9 mouse cellular contexts compared by ENCODE assay signal in the genomic region with DNA sequence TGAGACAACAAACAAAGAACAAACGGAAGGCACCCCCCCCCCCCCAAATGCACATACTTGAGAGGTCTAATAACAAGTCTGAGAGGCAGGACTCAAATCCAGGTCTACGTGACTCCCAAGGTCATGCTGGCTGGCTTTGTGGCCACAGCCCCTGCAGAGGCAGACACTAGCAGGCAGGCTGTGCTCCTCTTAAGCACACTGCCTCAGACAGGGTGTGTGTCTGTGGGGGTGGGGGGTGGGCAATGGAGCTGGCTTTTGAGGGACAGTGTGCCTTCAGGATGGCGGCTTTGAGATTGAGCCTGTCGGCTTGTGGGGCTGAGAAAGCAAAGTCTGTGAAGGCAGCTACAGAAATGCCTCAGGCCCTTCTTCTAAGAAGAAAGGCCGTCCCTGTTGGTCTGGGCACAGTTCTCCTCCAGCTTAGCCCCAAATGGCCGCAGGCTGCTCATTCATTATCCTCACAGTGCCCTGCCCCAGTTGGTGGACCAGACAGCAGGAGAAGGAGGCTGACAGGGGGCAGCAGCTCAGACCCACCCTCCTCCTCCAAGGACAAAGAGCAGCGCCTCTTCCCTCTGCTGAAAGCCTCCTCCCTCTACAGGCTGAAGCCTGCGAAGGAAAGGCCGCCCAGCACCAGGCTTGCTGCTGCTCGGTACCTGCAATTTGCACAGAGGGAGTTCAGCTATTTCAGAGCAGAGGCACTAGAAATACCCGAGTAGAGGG.
A peak's percentile ranks its signal among the peaks of the same experiment; 100 is the strongest.
DNase-seq lines count a peak whose midpoint lies in the region; ATAC-seq and TF ChIP-seq lines count a peak whose summit lies in the region.
"Had no signal": no experiment of that assay in that cellular context is flagged by ENCODE, and none has a peak within 500 bp of the region (broad histone marks: within the 10 kb centered on the region; RNA-seq: fewer than 3 reads in every experiment).

No protein-coding gene starts in this region.

- no peak overlapping the region for H3K4me3 ChIP-seq in kidney, embryonic 14.5 days (ENCODE audit: low read length)
- no peak overlapping the region for H3K4me3 ChIP-seq in kidney, embryonic 16.5 days (ENCODE audit: low read length)
- H3K4me3 ChIP-seq in embryonic facial prominence, embryonic 11.5 days (ENCODE audit: low read depth, low read length), result no peak overlapping the region
- no peak overlapping the region for H3K4me3 ChIP-seq in intestine, embryonic 15.5 days (replicated peaks)
- no peak overlapping the region for H3K4me3 ChIP-seq in olfactory bulb, adult 2 months (ENCODE audit: insufficient read depth, low read depth, low read length)
- H3K4me3 ChIP-seq: myocyte had no signal

- H3K27ac ChIP-seq in kidney, embryonic 14.5 days (ENCODE audit: low read depth, low read length), result no peak overlapping the region
- H3K27ac ChIP-seq in kidney, embryonic 16.5 days (ENCODE audit: low read length), result no peak overlapping the region
- no peak overlapping the region; the same call in 1 of the 2 replicates for H3K27ac ChIP-seq in embryonic facial prominence, embryonic 11.5 days (replicated peaks; ENCODE audit: low read depth, low read length)
- no peak overlapping the region for H3K27ac ChIP-seq in intestine, embryonic 15.5 days
- peak overlapping the region; percentile 81 for H3K27ac ChIP-seq in olfactory bulb, adult 2 months (ENCODE audit: insufficient read depth, low read depth, low read length)

- H3K9ac ChIP-seq in kidney, embryonic 14.5 days (ENCODE audit: low read depth, low read length), result no peak overlapping the region
- no peak overlapping the region for H3K9ac ChIP-seq in kidney, embryonic 16.5 days (replicated peaks; ENCODE audit: low read length)
- peak overlapping the region; percentile 48 for H3K9ac ChIP-seq in embryonic facial prominence, embryonic 11.5 days (replicated peaks; ENCODE audit: low read length)
- H3K9ac ChIP-seq in intestine, embryonic 15.5 days, result no peak overlapping the region

- no peak overlapping the region for H3K4me2 ChIP-seq in kidney, embryonic 14.5 days (replicated peaks; ENCODE audit: low read depth, low read length)
- H3K4me2 ChIP-seq in kidney, embryonic 16.5 days (replicated peaks; ENCODE audit: low read depth, low read length), result no peak overlapping the region
- peak overlapping the region; percentile 4; the same call in 1 of the 2 replicates for H3K4me2 ChIP-seq in embryonic facial prominence, embryonic 11.5 days (ENCODE audit: low read depth, low read length)
- no peak overlapping the region for H3K4me2 ChIP-seq in intestine, embryonic 15.5 days (replicated peaks)

- H3K36me3 ChIP-seq in kidney, embryonic 14.5 days (ENCODE audit: control insufficient read depth, insufficient read depth, low read length), result no peaks in the 10 kb centered on the region
- H3K36me3 ChIP-seq in kidney, embryonic 16.5 days (ENCODE audit: insufficient read depth, low read length), result no peaks in the 10 kb centered on the region
- H3K36me3 ChIP-seq in embryonic facial prominence, embryonic 11.5 days (replicated peaks; ENCODE audit: control insufficient read depth, insufficient read depth, low read depth, low read length), result no peaks in the 10 kb centered on the region
- no peaks in the 10 kb centered on the region for H3K36me3 ChIP-seq in intestine, embryonic 15.5 days

- 17% methylated on average over 11 of the region's 11 CpGs for WGBS in kidney, embryonic 14.5 days
- 30% methylated on average over 11 of the region's 11 CpGs for WGBS in kidney, embryonic 16.5 days
- WGBS in embryonic facial prominence, embryonic 11.5 days, result 11% methylated on average over 11 of the region's 11 CpGs
- WGBS in intestine, embryonic 15.5 days, result 34% methylated on average over 11 of the region's 11 CpGs
- 19% methylated on average over 11 of the region's 11 CpGs for WGBS in olfactory bulb, adult 2 months

- no peaks in the 10 kb centered on the region for H3K27me3 ChIP-seq in kidney, embryonic 14.5 days (ENCODE audit: control insufficient read depth, insufficient read depth, low read length)
- H3K27me3 ChIP-seq in kidney, embryonic 16.5 days (ENCODE audit: insufficient read depth, low read length), result no peaks in the 10 kb centered on the region
- no peaks in the 10 kb centered on the region for H3K27me3 ChIP-seq in embryonic facial prominence, embryonic 11.5 days (ENCODE audit: control insufficient read depth, insufficient read depth, low read length)
- H3K27me3 ChIP-seq in intestine, embryonic 15.5 days (replicated peaks), result no peaks in the 10 kb centered on the region

- no peaks in the 10 kb centered on the region for H3K9me3 ChIP-seq in kidney, embryonic 14.5 days (ENCODE audit: control insufficient read depth, low read length)
- no peaks in the 10 kb centered on the region for H3K9me3 ChIP-seq in kidney, embryonic 16.5 days (ENCODE audit: low read length)
- no peaks in the 10 kb centered on the region for H3K9me3 ChIP-seq in embryonic facial prominence, embryonic 11.5 days (replicated peaks; ENCODE audit: control insufficient read depth, low read length)
- H3K9me3 ChIP-seq in intestine, embryonic 15.5 days, result no peaks in the 10 kb centered on the region

- TF ChIP-seq POLR2A in olfactory bulb, adult 2 months (IDR thresholded peaks at IDR 0.05; ENCODE audit: insufficient read depth, low read depth, low read length), result 0 out of 2 replicates have a peak, but pooled peaks have one; percentile 22

- TF ChIP-seq CTCF in olfactory bulb, adult 2 months (IDR thresholded peaks at IDR 0.05; ENCODE audit: insufficient read depth, low read depth, low read length), result no peak

- H3K4me1 ChIP-seq in kidney, embryonic 14.5 days (ENCODE audit: control insufficient read depth, insufficient read depth, low read length), result 0 out of 2 replicates have a peak, but pooled peaks cover 5% of the 10 kb centered on the region
- H3K4me1 ChIP-seq in kidney, embryonic 16.5 days (ENCODE audit: insufficient read depth, low read length), result peaks cover 12% of the 10 kb centered on the region; the same call in 1 of the 2 replicates
- peaks cover 2% of the 10 kb centered on the region; the same call in 1 of the 2 replicates for H3K4me1 ChIP-seq in embryonic facial prominence, embryonic 11.5 days (ENCODE audit: control insufficient read depth, insufficient read depth, low read length)
- H3K4me1 ChIP-seq in intestine, embryonic 15.5 days (replicated peaks), result peaks cover 6% of the 10 kb centered on the region; the same call in 1 of the 2 replicates
- peaks cover 32% of the 10 kb centered on the region for H3K4me1 ChIP-seq in olfactory bulb, adult 2 months (ENCODE audit: control insufficient read depth, insufficient read depth, low read length)

- peak; percentile 28; the same call in 1 of the 2 replicates for ATAC-seq in kidney, embryonic 14.5 days (ENCODE audit: low FRiP score, low TSS enrichment)
- no peak; the same call in 1 of the 2 replicates for ATAC-seq in kidney, embryonic 16.5 days (ENCODE audit: low FRiP score, low TSS enrichment)
- ATAC-seq in embryonic facial prominence, embryonic 11.5 days (replicated peaks; ENCODE audit: insufficient number of reproducible peaks, low FRiP score, low TSS enrichment, low read depth), result peak; percentile 47
- ATAC-seq in intestine, embryonic 15.5 days, result peak; percentile 63

- peak; percentile 55 for DNase-seq in embryonic facial prominence, embryonic 11.5 days (ENCODE audit: low spot score)
- DNase-seq in natural killer cell, adult 2 months (ENCODE audit: low spot score in 2 of 2), result no peak
- DNase-seq in layer of hippocampus, postnatal 25 days (ENCODE audit: extremely low spot score in 1 of 2, low spot score in 1 of 2), result no peak
- DNase-seq in layer of hippocampus, postnatal 10 days (ENCODE audit: low spot score in 2 of 2), result no peak
